Mouse (Mus musculus) MEL (cell line): Measurements from ENCODE around the gene Cep55. TPM values are rescaled to one million over a fixed set of nuclear protein-coding genes. Genes with fewer than 3 reads are reported as not detected.

ENCODE experiments used
- DNase-seq: peaks from one replicate; pipeline ENCODE4 v3.0.0; 2011; ENCODE audit warnings: low read depth, low spot score
- H3K27ac ChIP-seq: 2 replicates; pipeline ENCODE4 v1.5.1; 2012; ENCODE audit warnings: low read depth, mild to moderate bottlenecking, control low read depth, low read length, moderate library complexity; ENCODE audit not compliant: control insufficient read depth
- H3K27me3 ChIP-seq, 2 experiments: fragments of 150-350 bp in 1 of 2; sonication (generic) in 1 of 2; 2 replicates each; pipeline ENCODE4 v1.6.1; 2012; ENCODE audit warnings: low read length in 2 of 2, mild to moderate bottlenecking in 2 of 2, improper control_type of control experiment in 1 of 2, moderate library complexity in 1 of 2; ENCODE audit not compliant: insufficient read depth in 2 of 2, control insufficient read depth in 1 of 2
- H3K36me3 ChIP-seq, 2 experiments: 2 replicates each; pipeline ENCODE4 v1.6.1; 2012 to 2014; ENCODE audit warnings: low read length in 2 of 2, improper control_type of control experiment in 1 of 2, inconsistent platforms in 1 of 2, mild to moderate bottlenecking in 1 of 2; ENCODE audit not compliant: insufficient read depth in 2 of 2, control insufficient read depth in 1 of 2
- H3K4me1 ChIP-seq, 2 experiments: fragments of 150-350 bp in 1 of 2; sonication (generic) in 1 of 2; 2 replicates each; pipeline ENCODE4 v1.6.1; 2012; ENCODE audit warnings: low read length in 2 of 2, improper control_type of control experiment in 1 of 2, mild to moderate bottlenecking in 1 of 2; ENCODE audit not compliant: insufficient read depth in 2 of 2, control insufficient read depth in 1 of 2
- H3K4me3 ChIP-seq, 2 experiments: fragments of 150-350 bp in 1 of 2; sonication (generic) in 1 of 2; 2 replicates each; pipeline ENCODE4 v1.5.1; 2012; ENCODE audit warnings: low read depth in 2 of 2, low read length in 2 of 2, mild to moderate bottlenecking in 2 of 2, moderate library complexity in 2 of 2, control low read depth in 1 of 2, improper control_type of control experiment in 1 of 2; ENCODE audit not compliant: control insufficient read depth in 1 of 2, insufficient read depth in 1 of 2
- H3K79me2 ChIP-seq: 2 replicates; pipeline ENCODE4 v1.6.1; 2012; ENCODE audit warnings: mild to moderate bottlenecking, low read length, moderate library complexity; ENCODE audit not compliant: control insufficient read depth, poor library complexity, insufficient read depth
- H3K9ac ChIP-seq: 2 replicates; pipeline ENCODE4 v1.6.1; 2012; ENCODE audit warnings: low read depth, mild to moderate bottlenecking, control low read depth, low read length, moderate library complexity; ENCODE audit not compliant: control insufficient read depth, poor library complexity, severe bottlenecking
- H3K9me3 ChIP-seq: fragments of 150-350 bp; sonication (generic); replicated peaks from 2 replicates; pipeline ENCODE4 v1.6.1; 2012; ENCODE audit warnings: mild to moderate bottlenecking, low read length, improper control_type of control experiment, moderate library complexity; ENCODE audit not compliant: insufficient read depth
- CHD1 ChIP-seq: IDR thresholded peaks from 2 replicates; pipeline ENCODE4 v1.6.1; 2012; ENCODE audit warnings: low read depth, mild to moderate bottlenecking, inconsistent platforms, low read length, improper control_type of control experiment
- CHD2 ChIP-seq: IDR thresholded peaks from 2 replicates; pipeline ENCODE4 v1.6.1; 2011; ENCODE audit warnings: low read length, improper control_type of control experiment
- CTCF ChIP-seq, 3 experiments: IDR thresholded peaks in 2 of 3; conservative IDR thresholded peaks in 1 of 3; 2 replicates each; pipeline ENCODE4 v1.5.1; 2011 to 2012; ENCODE audit warnings: low read length in 3 of 3, low read depth in 2 of 3, mild to moderate bottlenecking in 2 of 3, improper control_type of control experiment in 1 of 3, inconsistent platforms in 1 of 3, mixed read lengths in 1 of 3, moderate library complexity in 1 of 3; ENCODE audit not compliant: control insufficient read depth in 1 of 3, insufficient read depth in 1 of 3, poor library complexity in 1 of 3, severe bottlenecking in 1 of 3
- E2F4 ChIP-seq: IDR thresholded peaks from 2 replicates; pipeline ENCODE4 v1.6.1; 2011; ENCODE audit warnings: low read depth, low read length, improper control_type of control experiment, borderline replicate concordance
- EP300 ChIP-seq, 2 experiments: IDR thresholded peaks; 2 replicates each; pipeline ENCODE4 v1.6.1; 2011; ENCODE audit warnings: improper control_type of control experiment in 2 of 2, low read length in 2 of 2, low read depth in 1 of 2, mild to moderate bottlenecking in 1 of 2
- ETS1 ChIP-seq: IDR thresholded peaks from 2 replicates; pipeline ENCODE4 v1.6.1; 2012; ENCODE audit warnings: low read depth, mild to moderate bottlenecking, inconsistent platforms, low read length, improper control_type of control experiment, moderate library complexity
- GABPA ChIP-seq: IDR thresholded peaks from 2 replicates; pipeline ENCODE4 v1.6.1; 2012; ENCODE audit warnings: low read depth, mild to moderate bottlenecking, inconsistent platforms, low read length, improper control_type of control experiment, moderate library complexity
- GATA1 ChIP-seq: IDR thresholded peaks from 2 replicates; pipeline ENCODE4 v1.6.1; 2011; ENCODE audit warnings: low read depth, low read length, improper control_type of control experiment
- HCFC1 ChIP-seq: IDR thresholded peaks from 2 replicates; pipeline ENCODE4 v1.6.1; 2012; ENCODE audit warnings: low read depth, mild to moderate bottlenecking, inconsistent platforms, low read length, improper control_type of control experiment, moderate library complexity
- JUND ChIP-seq: IDR thresholded peaks from 2 replicates; pipeline ENCODE4 v1.6.1; 2011; ENCODE audit warnings: low read depth, mild to moderate bottlenecking, improper control_type of control experiment, low read length
- KAT2A ChIP-seq: conservative IDR thresholded peaks from 2 replicates; pipeline ENCODE4 v1.6.1; 2012; ENCODE audit warnings: low read depth, low read length, improper control_type of control experiment, inconsistent platforms
- MEF2A ChIP-seq: IDR thresholded peaks from 2 replicates; pipeline ENCODE4 v1.6.1; 2014; ENCODE audit warnings: low read depth, mild to moderate bottlenecking, inconsistent platforms, low read length, improper control_type of control experiment; ENCODE audit not compliant: poor library complexity, insufficient replicate concordance, severe bottlenecking; ENCODE audit errors: extremely low read depth
- MXI1 ChIP-seq: IDR thresholded peaks from 2 replicates; pipeline ENCODE4 v1.6.1; 2011; ENCODE audit warnings: mild to moderate bottlenecking, low read depth, low read length, improper control_type of control experiment
- NELFE ChIP-seq: IDR thresholded peaks from 2 replicates; pipeline ENCODE4 v1.6.1; 2011; ENCODE audit warnings: low read depth, low read length, improper control_type of control experiment
- NRF1 ChIP-seq: IDR thresholded peaks from 2 replicates; pipeline ENCODE4 v1.6.1; 2014; ENCODE audit warnings: low read depth, mild to moderate bottlenecking, inconsistent platforms, low read length, improper control_type of control experiment, moderate library complexity; ENCODE audit not compliant: poor library complexity, insufficient read depth, severe bottlenecking
- POLR2A ChIP-seq, 2 experiments: IDR thresholded peaks; 2 replicates each; pipeline ENCODE4 v1.6.1; 2011 to 2012; ENCODE audit warnings: low read length in 2 of 2, mild to moderate bottlenecking in 2 of 2, control low read depth in 1 of 2, improper control_type of control experiment in 1 of 2, low read depth in 1 of 2, moderate library complexity in 1 of 2; ENCODE audit not compliant: control insufficient read depth in 1 of 2, insufficient read depth in 1 of 2, poor library complexity in 1 of 2
- RAD21 ChIP-seq: IDR thresholded peaks from 2 replicates; pipeline ENCODE4 v1.6.1; 2011; ENCODE audit warnings: mild to moderate bottlenecking, low read depth, low read length, improper control_type of control experiment
- RCOR1 ChIP-seq: IDR thresholded peaks from 2 replicates; pipeline ENCODE4 v1.6.1; 2012; ENCODE audit warnings: low read depth, mild to moderate bottlenecking, inconsistent platforms, low read length, improper control_type of control experiment
- SIN3A ChIP-seq: IDR thresholded peaks from 2 replicates; pipeline ENCODE4 v1.6.1; 2012; ENCODE audit warnings: low read length, improper control_type of control experiment, inconsistent platforms
- TAL1 ChIP-seq: IDR thresholded peaks from 2 replicates; pipeline ENCODE4 v1.6.1; 2012; ENCODE audit warnings: mild to moderate bottlenecking, inconsistent platforms, low read length, moderate library complexity, mixed read lengths
- UBTF ChIP-seq: IDR thresholded peaks from 2 replicates; pipeline ENCODE4 v1.6.1; 2012; ENCODE audit warnings: low read depth, mild to moderate bottlenecking, inconsistent platforms, low read length, improper control_type of control experiment, moderate library complexity, borderline replicate concordance; ENCODE audit not compliant: insufficient read depth
- USF1 ChIP-seq: IDR thresholded peaks from 2 replicates; pipeline ENCODE4 v1.6.1; 2014; ENCODE audit warnings: low read depth, mild to moderate bottlenecking, inconsistent platforms, low read length, improper control_type of control experiment, moderate library complexity
- ZC3H11A ChIP-seq: IDR thresholded peaks from 2 replicates; pipeline ENCODE4 v1.6.1; 2012; ENCODE audit warnings: low read depth, mild to moderate bottlenecking, inconsistent platforms, low read length, improper control_type of control experiment
- ZKSCAN1 ChIP-seq: IDR thresholded peaks from 2 replicates; pipeline ENCODE4 v1.6.1; 2012; ENCODE audit warnings: low read depth, mild to moderate bottlenecking, inconsistent platforms, low read length, improper control_type of control experiment, moderate library complexity
- ZMIZ1 ChIP-seq: IDR thresholded peaks from 2 replicates; pipeline ENCODE4 v1.6.1; 2012; ENCODE audit warnings: low read depth, mild to moderate bottlenecking, inconsistent platforms, low read length, improper control_type of control experiment, moderate library complexity
- ZNF384 ChIP-seq: IDR thresholded peaks from 2 replicates; pipeline ENCODE4 v1.6.1; 2012; ENCODE audit warnings: low read depth, mild to moderate bottlenecking, inconsistent platforms, low read length, improper control_type of control experiment
- polyA plus RNA-seq, 2 experiments: library from polyadenylated mRNA; stranded (reverse) in 1 of 2; unstranded in 1 of 2; fragments of >175 nt in 1 of 2; fragments of >200 nt in 1 of 2; gene quantifications; 2 replicates each; pipeline versions ENCODE4 v1.2.1 to v1.2.4; 2012; ENCODE audit warnings: low replicate concordance in 2 of 2, low read depth in 1 of 2; ENCODE audit not compliant: insufficient read length in 2 of 2, insufficient read depth in 1 of 2, missing spikeins in 1 of 2
- total RNA-seq: library from RNA; depleted of rRNA; stranded (reverse); fragments of 300-350 nt; gene quantifications from 2 replicates; pipeline ENCODE4 v1.2.3, GENCODE M21; 2012

Gene Cep55
- total and polyA plus RNA-seq, 3 experiments = 11.1 to 17.1 TPM; not detected in 1

- DNase-seq = no peak
- TF ChIP-seq RAD21 = no peak
- TF ChIP-seq GATA1 = no peak
- no peak for TF ChIP-seq NRF1
- TF ChIP-seq MXI1 = no peak
- no peak for TF ChIP-seq HCFC1
- no peak for TF ChIP-seq EP300 (IDR thresholded peaks at IDR 0.05; ENCODE audit: low read depth in 1 of 2, low read length in 2 of 2)
- TF ChIP-seq KAT2A = no peak
- TF ChIP-seq CTCF (IDR thresholded peaks at IDR 0.05 in 2 of 3, conservative IDR thresholded peaks at IDR 0.05 in 1 of 3; ENCODE audit: control insufficient read depth in 1 of 3, insufficient read depth in 1 of 3, low read depth in 2 of 3, low read length in 3 of 3, poor library complexity in 1 of 3, severe bottlenecking in 1 of 3) = no peak
- no peak for TF ChIP-seq CHD1
- no peak for TF ChIP-seq ZKSCAN1
- TF ChIP-seq SIN3A = no peak
- no peak for TF ChIP-seq ZC3H11A
- no peak for TF ChIP-seq NELFE
- no peak for TF ChIP-seq UBTF
- TF ChIP-seq TAL1 = no peak
- no peak for TF ChIP-seq ETS1
- TF ChIP-seq JUND = no peak
- no peak for TF ChIP-seq POLR2A (IDR thresholded peaks at IDR 0.05; ENCODE audit: control insufficient read depth in 1 of 2, insufficient read depth in 1 of 2, low read depth in 1 of 2, low read length in 2 of 2, poor library complexity in 1 of 2)
- TF ChIP-seq USF1 = no peak
- no peak for TF ChIP-seq RCOR1
- H3K27ac ChIP-seq = no peak overlapping the region
- no peak overlapping the region for H3K9ac ChIP-seq
- no peak overlapping the region for H3K4me3 ChIP-seq
- H3K4me1 ChIP-seq = no peaks in the 10 kb centered on the region
- H3K9me3 ChIP-seq = no peaks in the 10 kb centered on the region
- no peaks in the 10 kb centered on the region for H3K36me3 ChIP-seq
- no peaks in the 10 kb centered on the region for H3K27me3 ChIP-seq
- H3K79me2 ChIP-seq = no peaks in the 10 kb centered on the region
Measured at GRCm38 (mm10) chr19:38096231-38096630, 41.4 kb downstream of the Cep55 start.

GRCm38 (mm10) chr19:38096858-38097758 is 42.3 kb downstream of the Cep55 start, which contains the start of gene Ffar4:
TSS of gene Ffar4 (plus strand) at chr19:38097071.
- no peak for DNase-seq
- no peaks in the 10 kb centered on the region for H3K79me2 ChIP-seq
- TF ChIP-seq EP300 (IDR thresholded peaks at IDR 0.05; ENCODE audit: low read depth in 1 of 2, low read length in 2 of 2) = no peak
- no peak for TF ChIP-seq ZMIZ1
- TF ChIP-seq NELFE = no peak
- no peak for TF ChIP-seq GABPA
- TF ChIP-seq MEF2A = no peak
- no peak for TF ChIP-seq NRF1
- no peak for TF ChIP-seq CHD1
- TF ChIP-seq ZNF384 = no peak
- no peak for TF ChIP-seq ZKSCAN1
- no peak for TF ChIP-seq SIN3A
- no peak for TF ChIP-seq E2F4
- no peak for TF ChIP-seq HCFC1
- no peak for TF ChIP-seq CHD2
- no peak for TF ChIP-seq ETS1
- no peaks in the 10 kb centered on the region for H3K27me3 ChIP-seq
- H3K9me3 ChIP-seq = no peaks in the 10 kb centered on the region
- H3K36me3 ChIP-seq = no peaks in the 10 kb centered on the region
- H3K4me1 ChIP-seq = no peaks in the 10 kb centered on the region
- H3K27ac ChIP-seq = no peak within 1 kb of the TSS
- no peak within 1 kb of the TSS for H3K9ac ChIP-seq
- no peak within 1 kb of the TSS for H3K4me3 ChIP-seq
